Mouse (Mus musculus) MEL (cell line): ENCODE results near the gene Guca2a. TPM values are rescaled to one million over a fixed set of nuclear protein-coding genes. Genes with fewer than 3 reads are reported as not detected.

ENCODE experiments used
- DNase-seq: peaks from one replicate; pipeline ENCODE4 v3.0.0; 2011; ENCODE audit warnings: low read depth, low spot score
- H3K27ac ChIP-seq: 2 replicates; pipeline ENCODE4 v1.5.1; 2012; ENCODE audit warnings: low read depth, mild to moderate bottlenecking, control low read depth, low read length, moderate library complexity; ENCODE audit not compliant: control insufficient read depth
- H3K27me3 ChIP-seq, 2 experiments: fragments of 150-350 bp in 1 of 2; sonication (generic) in 1 of 2; 2 replicates each; pipeline ENCODE4 v1.6.1; 2012; ENCODE audit warnings: low read length in 2 of 2, mild to moderate bottlenecking in 2 of 2, improper control_type of control experiment in 1 of 2, moderate library complexity in 1 of 2; ENCODE audit not compliant: insufficient read depth in 2 of 2, control insufficient read depth in 1 of 2
- H3K36me3 ChIP-seq, 2 experiments: 2 replicates each; pipeline ENCODE4 v1.6.1; 2012 to 2014; ENCODE audit warnings: low read length in 2 of 2, improper control_type of control experiment in 1 of 2, inconsistent platforms in 1 of 2, mild to moderate bottlenecking in 1 of 2; ENCODE audit not compliant: insufficient read depth in 2 of 2, control insufficient read depth in 1 of 2
- H3K4me1 ChIP-seq, 2 experiments: fragments of 150-350 bp in 1 of 2; sonication (generic) in 1 of 2; 2 replicates each; pipeline ENCODE4 v1.6.1; 2012; ENCODE audit warnings: low read length in 2 of 2, improper control_type of control experiment in 1 of 2, mild to moderate bottlenecking in 1 of 2; ENCODE audit not compliant: insufficient read depth in 2 of 2, control insufficient read depth in 1 of 2
- H3K4me3 ChIP-seq, 2 experiments: fragments of 150-350 bp in 1 of 2; sonication (generic) in 1 of 2; 2 replicates each; pipeline ENCODE4 v1.5.1; 2012; ENCODE audit warnings: low read depth in 2 of 2, low read length in 2 of 2, mild to moderate bottlenecking in 2 of 2, moderate library complexity in 2 of 2, control low read depth in 1 of 2, improper control_type of control experiment in 1 of 2; ENCODE audit not compliant: control insufficient read depth in 1 of 2, insufficient read depth in 1 of 2
- H3K79me2 ChIP-seq: 2 replicates; pipeline ENCODE4 v1.6.1; 2012; ENCODE audit warnings: mild to moderate bottlenecking, low read length, moderate library complexity; ENCODE audit not compliant: control insufficient read depth, poor library complexity, insufficient read depth
- H3K9ac ChIP-seq: 2 replicates; pipeline ENCODE4 v1.6.1; 2012; ENCODE audit warnings: low read depth, mild to moderate bottlenecking, control low read depth, low read length, moderate library complexity; ENCODE audit not compliant: control insufficient read depth, poor library complexity, severe bottlenecking
- H3K9me3 ChIP-seq: fragments of 150-350 bp; sonication (generic); replicated peaks from 2 replicates; pipeline ENCODE4 v1.6.1; 2012; ENCODE audit warnings: mild to moderate bottlenecking, low read length, improper control_type of control experiment, moderate library complexity; ENCODE audit not compliant: insufficient read depth
- BHLHE40 ChIP-seq: IDR thresholded peaks from 2 replicates; pipeline ENCODE4 v1.6.1; 2012; ENCODE audit warnings: low read depth, mild to moderate bottlenecking, inconsistent platforms, low read length, improper control_type of control experiment, borderline replicate concordance
- CHD1 ChIP-seq: IDR thresholded peaks from 2 replicates; pipeline ENCODE4 v1.6.1; 2012; ENCODE audit warnings: low read depth, mild to moderate bottlenecking, inconsistent platforms, low read length, improper control_type of control experiment
- CTCF ChIP-seq, 3 experiments: IDR thresholded peaks in 2 of 3; conservative IDR thresholded peaks in 1 of 3; 2 replicates each; pipeline ENCODE4 v1.5.1; 2011 to 2012; ENCODE audit warnings: low read length in 3 of 3, low read depth in 2 of 3, mild to moderate bottlenecking in 2 of 3, improper control_type of control experiment in 1 of 3, inconsistent platforms in 1 of 3, mixed read lengths in 1 of 3, moderate library complexity in 1 of 3; ENCODE audit not compliant: control insufficient read depth in 1 of 3, insufficient read depth in 1 of 3, poor library complexity in 1 of 3, severe bottlenecking in 1 of 3
- E2F4 ChIP-seq: IDR thresholded peaks from 2 replicates; pipeline ENCODE4 v1.6.1; 2011; ENCODE audit warnings: low read depth, low read length, improper control_type of control experiment, borderline replicate concordance
- EP300 ChIP-seq, 2 experiments: IDR thresholded peaks; 2 replicates each; pipeline ENCODE4 v1.6.1; 2011; ENCODE audit warnings: improper control_type of control experiment in 2 of 2, low read length in 2 of 2, low read depth in 1 of 2, mild to moderate bottlenecking in 1 of 2
- ETS1 ChIP-seq: IDR thresholded peaks from 2 replicates; pipeline ENCODE4 v1.6.1; 2012; ENCODE audit warnings: low read depth, mild to moderate bottlenecking, inconsistent platforms, low read length, improper control_type of control experiment, moderate library complexity
- GATA1 ChIP-seq: IDR thresholded peaks from 2 replicates; pipeline ENCODE4 v1.6.1; 2011; ENCODE audit warnings: low read depth, low read length, improper control_type of control experiment
- JUND ChIP-seq: IDR thresholded peaks from 2 replicates; pipeline ENCODE4 v1.6.1; 2011; ENCODE audit warnings: low read depth, mild to moderate bottlenecking, improper control_type of control experiment, low read length
- KAT2A ChIP-seq: conservative IDR thresholded peaks from 2 replicates; pipeline ENCODE4 v1.6.1; 2012; ENCODE audit warnings: low read depth, low read length, improper control_type of control experiment, inconsistent platforms
- MAFK ChIP-seq: IDR thresholded peaks from 2 replicates; pipeline ENCODE4 v1.6.1; 2011; ENCODE audit warnings: low read depth, mild to moderate bottlenecking, low read length, improper control_type of control experiment, borderline replicate concordance
- MEF2A ChIP-seq: IDR thresholded peaks from 2 replicates; pipeline ENCODE4 v1.6.1; 2014; ENCODE audit warnings: low read depth, mild to moderate bottlenecking, inconsistent platforms, low read length, improper control_type of control experiment; ENCODE audit not compliant: poor library complexity, insufficient replicate concordance, severe bottlenecking; ENCODE audit errors: extremely low read depth
- MYB ChIP-seq: IDR thresholded peaks from 2 replicates; pipeline ENCODE4 v1.6.1; 2011; ENCODE audit warnings: mild to moderate bottlenecking, low read depth, low read length, improper control_type of control experiment
- NELFE ChIP-seq: IDR thresholded peaks from 2 replicates; pipeline ENCODE4 v1.6.1; 2011; ENCODE audit warnings: low read depth, low read length, improper control_type of control experiment
- NRF1 ChIP-seq: IDR thresholded peaks from 2 replicates; pipeline ENCODE4 v1.6.1; 2014; ENCODE audit warnings: low read depth, mild to moderate bottlenecking, inconsistent platforms, low read length, improper control_type of control experiment, moderate library complexity; ENCODE audit not compliant: poor library complexity, insufficient read depth, severe bottlenecking
- POLR2A ChIP-seq, 2 experiments: IDR thresholded peaks; 2 replicates each; pipeline ENCODE4 v1.6.1; 2011 to 2012; ENCODE audit warnings: low read length in 2 of 2, mild to moderate bottlenecking in 2 of 2, control low read depth in 1 of 2, improper control_type of control experiment in 1 of 2, low read depth in 1 of 2, moderate library complexity in 1 of 2; ENCODE audit not compliant: control insufficient read depth in 1 of 2, insufficient read depth in 1 of 2, poor library complexity in 1 of 2
- POLR2AphosphoS5 ChIP-seq: IDR thresholded peaks from 2 replicates; pipeline ENCODE4 v1.6.1; 2012; ENCODE audit warnings: low read depth, borderline replicate concordance, mild to moderate bottlenecking, inconsistent platforms, low read length, moderate library complexity, mixed read lengths
- RAD21 ChIP-seq: IDR thresholded peaks from 2 replicates; pipeline ENCODE4 v1.6.1; 2011; ENCODE audit warnings: mild to moderate bottlenecking, low read depth, low read length, improper control_type of control experiment
- RCOR1 ChIP-seq: IDR thresholded peaks from 2 replicates; pipeline ENCODE4 v1.6.1; 2012; ENCODE audit warnings: low read depth, mild to moderate bottlenecking, inconsistent platforms, low read length, improper control_type of control experiment
- USF1 ChIP-seq: IDR thresholded peaks from 2 replicates; pipeline ENCODE4 v1.6.1; 2014; ENCODE audit warnings: low read depth, mild to moderate bottlenecking, inconsistent platforms, low read length, improper control_type of control experiment, moderate library complexity
- ZKSCAN1 ChIP-seq: IDR thresholded peaks from 2 replicates; pipeline ENCODE4 v1.6.1; 2012; ENCODE audit warnings: low read depth, mild to moderate bottlenecking, inconsistent platforms, low read length, improper control_type of control experiment, moderate library complexity
- ZMIZ1 ChIP-seq: IDR thresholded peaks from 2 replicates; pipeline ENCODE4 v1.6.1; 2012; ENCODE audit warnings: low read depth, mild to moderate bottlenecking, inconsistent platforms, low read length, improper control_type of control experiment, moderate library complexity
- ZNF384 ChIP-seq: IDR thresholded peaks from 2 replicates; pipeline ENCODE4 v1.6.1; 2012; ENCODE audit warnings: low read depth, mild to moderate bottlenecking, inconsistent platforms, low read length, improper control_type of control experiment
- polyA plus RNA-seq, 2 experiments: library from polyadenylated mRNA; stranded (reverse) in 1 of 2; unstranded in 1 of 2; fragments of >175 nt in 1 of 2; fragments of >200 nt in 1 of 2; gene quantifications; 2 replicates each; pipeline versions ENCODE4 v1.2.1 to v1.2.4; 2012; ENCODE audit warnings: low replicate concordance in 2 of 2, low read depth in 1 of 2; ENCODE audit not compliant: insufficient read length in 2 of 2, insufficient read depth in 1 of 2, missing spikeins in 1 of 2
- total RNA-seq: library from RNA; depleted of rRNA; stranded (reverse); fragments of 300-350 nt; gene quantifications from 2 replicates; pipeline ENCODE4 v1.2.3, GENCODE M21; 2012

The Guca2a gene
- total and polyA plus RNA-seq, 3 experiments: not detected

DNA sequence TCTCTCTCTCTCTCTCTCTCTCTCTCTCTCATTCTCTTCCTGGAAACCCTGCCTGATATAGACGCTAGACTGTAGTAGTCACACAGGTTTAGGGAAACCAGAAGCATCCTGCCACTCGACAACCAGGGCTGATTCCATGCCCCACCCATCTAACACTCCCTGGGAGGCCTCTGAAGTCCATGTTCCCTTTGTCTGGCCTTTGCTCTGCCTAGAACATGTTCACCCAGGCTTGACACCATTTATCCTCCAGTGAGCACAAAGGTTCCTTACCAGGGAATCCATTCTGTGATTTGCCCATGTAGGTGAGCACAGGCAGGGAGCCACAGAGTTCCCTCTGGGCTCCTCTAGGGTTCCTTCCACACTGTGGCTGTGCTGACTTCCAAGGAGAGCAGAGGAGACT is 20.7 kb downstream of the Guca2a start (continued):
- TF ChIP-seq MEF2A (no peak), BHLHE40 (no peak), ZKSCAN1 (no peak), JUND (no peak)

DNA sequence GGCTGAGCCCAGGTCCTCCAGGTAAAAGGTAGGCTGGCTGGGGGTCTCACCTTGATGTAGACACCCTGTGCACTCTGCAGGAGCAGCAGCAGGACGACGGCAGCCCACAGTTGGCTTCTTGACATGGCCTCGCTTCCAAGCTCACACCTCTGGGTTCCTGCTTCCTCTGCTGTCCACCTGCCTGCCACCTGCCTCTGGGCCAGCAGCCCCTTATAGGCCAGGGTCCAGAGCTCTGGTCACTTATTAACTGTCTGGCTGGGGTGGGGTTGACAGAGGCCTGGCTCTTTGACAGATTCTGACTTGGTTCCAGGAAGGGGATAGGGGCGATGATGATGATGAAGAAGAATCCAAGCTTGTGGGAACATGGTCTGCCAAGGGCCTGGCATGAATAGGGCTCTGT is 21.2 kb downstream of the Guca2a start, which contains the start of gene Guca2b:
Gene Guca2b, minus strand, starts transcription at position 224 of the 400 bp plus-strand sequence.
- Histone ChIP-seq H3K27me3 (0 out of 4 replicates have a peak, but pooled peaks cover 0 to 2% of the 10 kb centered on the region in 2 experiments), H3K9ac (no peak within 1 kb of the TSS), H3K4me1 (no peaks in the 10 kb centered on the region), H3K9me3 (no peaks in the 10 kb centered on the region), H3K79me2 (no peaks in the 10 kb centered on the region), H3K4me3 (no peak within 1 kb of the TSS), H3K36me3 (no peaks in the 10 kb centered on the region), H3K27ac (no peak within 1 kb of the TSS)
- no peak for TF ChIP-seq MYB
- no peak for TF ChIP-seq BHLHE40
- TF ChIP-seq ETS1: no peak
- no peak for TF ChIP-seq POLR2AphosphoS5
- TF ChIP-seq GATA1: no peak
- TF ChIP-seq KAT2A: no peak
- TF ChIP-seq RCOR1: no peak
- TF ChIP-seq MEF2A: no peak
- no peak for TF ChIP-seq RAD21
- TF ChIP-seq E2F4: no peak
- TF ChIP-seq ZMIZ1: no peak
- TF ChIP-seq NELFE: no peak
- no peak for TF ChIP-seq ZNF384
- DNase-seq: no peak

DNA sequence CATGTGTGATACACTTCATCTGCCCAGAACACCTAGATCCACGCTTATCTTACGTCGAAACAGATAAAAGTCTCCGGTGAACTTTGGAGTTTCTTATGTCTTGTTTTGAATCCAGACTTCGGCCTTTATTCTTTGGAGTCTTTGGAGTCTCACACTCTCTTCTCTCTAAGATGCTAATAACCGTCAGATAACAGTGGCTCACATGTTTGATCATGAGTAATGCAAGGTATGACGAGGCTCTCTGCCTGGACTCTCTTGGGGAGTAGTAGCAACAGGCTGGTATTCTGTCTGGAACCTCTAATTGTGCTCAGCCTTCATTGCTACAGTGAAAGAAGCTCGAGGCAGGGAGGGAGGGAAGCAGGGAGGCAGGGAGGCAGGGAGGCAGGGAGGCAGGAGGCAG is 22.5 kb downstream of the Guca2a start:
- DNase-seq: no peak
- Histone ChIP-seq H3K27ac (no peak overlapping the region), H3K27me3 (0 out of 4 replicates have a peak, but pooled peaks cover 0 to 2% of the 10 kb centered on the region in 2 experiments), H3K79me2 (no peaks in the 10 kb centered on the region), H3K36me3 (no peaks in the 10 kb centered on the region), H3K4me1 (no peaks in the 10 kb centered on the region), H3K9me3 (no peaks in the 10 kb centered on the region), H3K4me3 (no peak overlapping the region), H3K9ac (no peak overlapping the region)
- TF ChIP-seq MEF2A: no peak
- no peak for TF ChIP-seq GATA1
- no peak for TF ChIP-seq ZKSCAN1
- TF ChIP-seq POLR2A (IDR thresholded peaks at IDR 0.05; ENCODE audit: control insufficient read depth in 1 of 2, insufficient read depth in 1 of 2, low read depth in 1 of 2, low read length in 2 of 2, poor library complexity in 1 of 2): no peak
- no peak for TF ChIP-seq NRF1
- TF ChIP-seq MYB: no peak
- TF ChIP-seq CTCF (IDR thresholded peaks at IDR 0.05 in 2 of 3, conservative IDR thresholded peaks at IDR 0.05 in 1 of 3; ENCODE audit: control insufficient read depth in 1 of 3, insufficient read depth in 1 of 3, low read depth in 2 of 3, low read length in 3 of 3, poor library complexity in 1 of 3, severe bottlenecking in 1 of 3): no peak
- TF ChIP-seq EP300 (IDR thresholded peaks at IDR 0.05; ENCODE audit: low read depth in 1 of 2, low read length in 2 of 2): no peak
- TF ChIP-seq MAFK: no peak
- TF ChIP-seq BHLHE40: no peak
- TF ChIP-seq KAT2A: no peak
- TF ChIP-seq USF1: no peak
- TF ChIP-seq CHD1: no peak
- no peak for TF ChIP-seq ETS1
